Mouse (Mus musculus): ENCODE measurements around the gene Zfyve16. TPM values are rescaled to one million over a fixed set of nuclear protein-coding genes. Genes with fewer than 3 reads are reported as not detected.

Zfyve16 gene
- polyA plus RNA-seq, 1 experiment from 2014 or later, result 6.8 TPM

- Histone ChIP-seq H3K9me3 (ENCODE audit: low read length) (no peaks in the 10 kb centered on the region), H3K4me2 (replicated peaks; ENCODE audit: low read depth, low read length) (peak overlapping the region; percentile 55), H3K4me1 (ENCODE audit: insufficient read depth, low read depth, low read length) (peaks cover 4% of the 10 kb centered on the region; the same call in 1 of the 2 replicates), H3K9ac (replicated peaks; ENCODE audit: low read depth) (no peak overlapping the region), H3K4me3 (ENCODE audit: low read depth, low read length) (peak overlapping the region; percentile 45), H3K27ac (ENCODE audit: low read length) (no peak overlapping the region), H3K27me3 (replicated peaks; ENCODE audit: insufficient read depth, low read length) (no peaks in the 10 kb centered on the region), H3K36me3 (ENCODE audit: insufficient read depth, low read length) (no peaks in the 10 kb centered on the region)
- 0 out of 2 replicates have a peak, but pooled peaks have one; percentile 15 for TF ChIP-seq EP300 (IDR thresholded peaks at IDR 0.05)
- TF ChIP-seq CTCF (IDR thresholded peaks at IDR 0.05), result peak; percentile 83
- ATAC-seq (peak; percentile 75), DNase-seq (ENCODE audit: low spot score) (peak; percentile 71)
- WGBS, result 9% methylated on average over 3 of the region's 3 CpGs
Observed at GRCm38 (mm10) chr13:92483348-92483747, 47.3 kb downstream of the Zfyve16 start.

GRCm38 (mm10) chr13:92470151-92470550, 60.5 kb downstream of the Zfyve16 start:
- no peak for TF ChIP-seq CTCF (IDR thresholded peaks at IDR 0.05)
- TF ChIP-seq EP300 (IDR thresholded peaks at IDR 0.05), result no peak
- ATAC-seq (no peak), DNase-seq (ENCODE audit: low spot score) (no peak)
- Histone ChIP-seq H3K27me3 (replicated peaks; ENCODE audit: insufficient read depth, low read length) (no peaks in the 10 kb centered on the region), H3K4me1 (ENCODE audit: insufficient read depth, low read depth, low read length) (no peaks in the 10 kb centered on the region), H3K27ac (ENCODE audit: low read length) (no peak overlapping the region), H3K4me2 (replicated peaks; ENCODE audit: low read depth, low read length) (no peak overlapping the region), H3K9ac (replicated peaks; ENCODE audit: low read depth) (no peak overlapping the region), H3K9me3 (ENCODE audit: low read length) (no peaks in the 10 kb centered on the region), H3K4me3 (ENCODE audit: low read depth, low read length) (no peak overlapping the region), H3K36me3 (ENCODE audit: insufficient read depth, low read length) (no peaks in the 10 kb centered on the region)
- 42% methylated on average over 2 of the region's 2 CpGs for WGBS

- 49% methylated on average over 2 of the region's 2 CpGs for WGBS
- Histone ChIP-seq H3K4me2 (replicated peaks; ENCODE audit: low read depth, low read length) (no peak overlapping the region), H3K36me3 (ENCODE audit: insufficient read depth, low read length) (no peaks in the 10 kb centered on the region), H3K27ac (ENCODE audit: low read length) (no peak overlapping the region), H3K4me3 (ENCODE audit: low read depth, low read length) (no peak overlapping the region), H3K9ac (replicated peaks; ENCODE audit: low read depth) (no peak overlapping the region), H3K27me3 (replicated peaks; ENCODE audit: insufficient read depth, low read length) (no peaks in the 10 kb centered on the region), H3K9me3 (ENCODE audit: low read length) (no peaks in the 10 kb centered on the region), H3K4me1 (ENCODE audit: insufficient read depth, low read depth, low read length) (no peaks in the 10 kb centered on the region)
- no peak for TF ChIP-seq EP300 (IDR thresholded peaks at IDR 0.05)
- TF ChIP-seq CTCF (IDR thresholded peaks at IDR 0.05), result no peak
- DNase-seq (ENCODE audit: low spot score) (no peak), ATAC-seq (no peak)
Observed at GRCm38 (mm10) chr13:92469381-92469780, 61.3 kb downstream of the Zfyve16 start.

GRCm38 (mm10) chr13:92467891-92468290, 62.8 kb downstream of the Zfyve16 start:
- H3K27me3 ChIP-seq (replicated peaks; ENCODE audit: insufficient read depth, low read length), result no peaks in the 10 kb centered on the region
- no peaks in the 10 kb centered on the region for H3K4me1 ChIP-seq (ENCODE audit: insufficient read depth, low read depth, low read length)
- TF ChIP-seq EP300 (IDR thresholded peaks at IDR 0.05) (no peak), CTCF (IDR thresholded peaks at IDR 0.05) (peak; percentile 13; the same call in 1 of the 2 replicates)
- H3K9ac ChIP-seq (replicated peaks; ENCODE audit: low read depth), result no peak overlapping the region
- no peak overlapping the region for H3K4me2 ChIP-seq (replicated peaks; ENCODE audit: low read depth, low read length)
- no peaks in the 10 kb centered on the region for H3K9me3 ChIP-seq (ENCODE audit: low read length)
- no peak for DNase-seq (ENCODE audit: low spot score)
- no peak for ATAC-seq
- H3K27ac ChIP-seq (ENCODE audit: low read length), result no peak overlapping the region
- H3K36me3 ChIP-seq (ENCODE audit: insufficient read depth, low read length), result no peaks in the 10 kb centered on the region
- WGBS, result 74% methylated on average over 9 of the region's 9 CpGs
- H3K4me3 ChIP-seq (ENCODE audit: low read depth, low read length), result no peak overlapping the region

GRCm38 (mm10) chr13:92464698-92465097, 66.0 kb downstream of the Zfyve16 start:
- no peak for TF ChIP-seq EP300 (IDR thresholded peaks at IDR 0.05)
- TF ChIP-seq CTCF (IDR thresholded peaks at IDR 0.05), result no peak
- no peak overlapping the region for H3K4me3 ChIP-seq (ENCODE audit: low read depth, low read length)
- 54% methylated on average over 3 of the region's 3 CpGs for WGBS
- DNase-seq (ENCODE audit: low spot score) (no peak), ATAC-seq (no peak)
- no peaks in the 10 kb centered on the region for H3K27me3 ChIP-seq (replicated peaks; ENCODE audit: insufficient read depth, low read length)
- H3K27ac ChIP-seq (ENCODE audit: low read length), result no peak overlapping the region
- H3K36me3 ChIP-seq (ENCODE audit: insufficient read depth, low read length), result no peaks in the 10 kb centered on the region
- H3K4me2 ChIP-seq (replicated peaks; ENCODE audit: low read depth, low read length), result no peak overlapping the region
- H3K9ac ChIP-seq (replicated peaks; ENCODE audit: low read depth), result no peak overlapping the region
- no peaks in the 10 kb centered on the region for H3K4me1 ChIP-seq (ENCODE audit: insufficient read depth, low read depth, low read length)
- no peaks in the 10 kb centered on the region for H3K9me3 ChIP-seq (ENCODE audit: low read length)

GRCm38 (mm10) chr13:92446872-92447271, 83.8 kb downstream of the Zfyve16 start:
- Histone ChIP-seq H3K4me3 (ENCODE audit: low read depth, low read length) (no peak overlapping the region), H3K27me3 (replicated peaks; ENCODE audit: insufficient read depth, low read length) (no peaks in the 10 kb centered on the region), H3K27ac (ENCODE audit: low read length) (no peak overlapping the region), H3K36me3 (ENCODE audit: insufficient read depth, low read length) (no peaks in the 10 kb centered on the region), H3K4me2 (replicated peaks; ENCODE audit: low read depth, low read length) (no peak overlapping the region), H3K9ac (replicated peaks; ENCODE audit: low read depth) (no peak overlapping the region), H3K4me1 (ENCODE audit: insufficient read depth, low read depth, low read length) (no peaks in the 10 kb centered on the region), H3K9me3 (ENCODE audit: low read length) (no peaks in the 10 kb centered on the region)
- TF ChIP-seq CTCF (IDR thresholded peaks at IDR 0.05) (no peak), EP300 (IDR thresholded peaks at IDR 0.05) (no peak)
- ATAC-seq (no peak), DNase-seq (ENCODE audit: low spot score) (no peak)
- WGBS, result 88% methylated on average over 7 of the region's 7 CpGs

- Histone ChIP-seq H3K27me3 (replicated peaks; ENCODE audit: insufficient read depth, low read length) (no peaks in the 10 kb centered on the region), H3K27ac (ENCODE audit: low read length) (no peak overlapping the region), H3K36me3 (ENCODE audit: insufficient read depth, low read length) (no peaks in the 10 kb centered on the region), H3K4me2 (replicated peaks; ENCODE audit: low read depth, low read length) (no peak overlapping the region), H3K9ac (replicated peaks; ENCODE audit: low read depth) (no peak overlapping the region), H3K4me3 (ENCODE audit: low read depth, low read length) (no peak overlapping the region), H3K9me3 (ENCODE audit: low read length) (no peaks in the 10 kb centered on the region), H3K4me1 (ENCODE audit: insufficient read depth, low read depth, low read length) (no peaks in the 10 kb centered on the region)
- TF ChIP-seq EP300 (IDR thresholded peaks at IDR 0.05), result no peak
- no peak for TF ChIP-seq CTCF (IDR thresholded peaks at IDR 0.05)
- 73% methylated on average over 13 of the region's 13 CpGs for whole genome bisulfite sequencing
- ATAC-seq (no peak), DNase-seq (ENCODE audit: low spot score) (no peak)
Observed at GRCm38 (mm10) chr13:92440286-92440685, 90.4 kb downstream of the Zfyve16 start.

All from lung, postnatal 0 days (tissue).